Mouse (Mus musculus) myocyte (in vitro differentiated cells): ENCODE measurements around the gene Lysmd3. TPM values are rescaled to one million over a fixed set of nuclear protein-coding genes. Genes with fewer than 3 reads are reported as not detected.
A peak's percentile ranks its signal among the peaks of the same experiment; 100 is the strongest.

Source experiments
- H3K27me3 ChIP-seq: one replicate; pipeline ENCODE4 v1.6.1; 2011; ENCODE audit not compliant: control insufficient read depth, insufficient read depth, insufficient read length
- H3K36me3 ChIP-seq: one replicate; pipeline ENCODE4 v1.6.1; 2011; ENCODE audit not compliant: control insufficient read depth, insufficient read depth
- H3K4me2 ChIP-seq: one replicate; pipeline ENCODE4 v1.6.1; 2011; ENCODE audit warnings: low read depth, control low read depth
- H3K4me3 ChIP-seq: one replicate; pipeline ENCODE4 v1.5.1; 2011; ENCODE audit warnings: mild to moderate bottlenecking, control low read depth, moderate library complexity
- H3K79me2 ChIP-seq: one replicate; pipeline ENCODE4 v1.6.1; 2011; ENCODE audit not compliant: control insufficient read depth, insufficient read depth
- H3ac ChIP-seq: one replicate; pipeline ENCODE4 v1.6.1; 2011; ENCODE audit not compliant: control insufficient read depth, insufficient read length
- CEBPB ChIP-seq: IDR thresholded peaks from 2 replicates; pipeline ENCODE4 v1.6.1; 2011; ENCODE audit warnings: mild to moderate bottlenecking, moderate library complexity; ENCODE audit not compliant: poor library complexity, insufficient read depth, severe bottlenecking
- E2F4 ChIP-seq: IDR thresholded peaks from one replicate; pipeline ENCODE4 v1.6.1; 2011; ENCODE audit warnings: mild to moderate bottlenecking, control low read depth, moderate library complexity; ENCODE audit not compliant: insufficient read depth
- MAX ChIP-seq: IDR thresholded peaks from one replicate; pipeline ENCODE4 v1.6.1; 2011; ENCODE audit warnings: low read depth, mild to moderate bottlenecking, control low read depth
- MYOD1 ChIP-seq, 3 experiments: IDR thresholded peaks; one replicate each; pipeline ENCODE4 v1.6.1; 2011; ENCODE audit warnings: control low read depth in 2 of 3, low read depth in 2 of 3, mild to moderate bottlenecking in 2 of 3, moderate library complexity in 1 of 3; ENCODE audit not compliant: insufficient read length in 2 of 3, control insufficient read depth in 1 of 3
- MYOG ChIP-seq, 3 experiments: IDR thresholded peaks; one replicate each; pipeline ENCODE4 v1.6.1; 2011; ENCODE audit warnings: control low read depth in 2 of 3, low read depth in 2 of 3, mild to moderate bottlenecking in 2 of 3; ENCODE audit not compliant: insufficient read length in 2 of 3, control insufficient read depth in 1 of 3, insufficient read depth in 1 of 3
- POLR2A ChIP-seq: IDR thresholded peaks from one replicate; pipeline ENCODE4 v1.6.1; 2011; ENCODE audit warnings: low read depth, mild to moderate bottlenecking, control low read depth, moderate library complexity; ENCODE audit not compliant: insufficient read length
- POLR2AphosphoS2 ChIP-seq: IDR thresholded peaks from one replicate; pipeline ENCODE4 v1.6.1; 2011; ENCODE audit warnings: low read depth, control low read depth; ENCODE audit not compliant: insufficient read length
- REST ChIP-seq: IDR thresholded peaks from one replicate; pipeline ENCODE4 v1.6.1; 2011; ENCODE audit warnings: mild to moderate bottlenecking, control low read depth, moderate library complexity; ENCODE audit not compliant: insufficient read depth, insufficient read length
- SRF ChIP-seq: IDR thresholded peaks from one replicate; pipeline ENCODE4 v1.6.1; 2011; ENCODE audit warnings: low read depth; ENCODE audit not compliant: control insufficient read depth, insufficient read length
- TCF12 ChIP-seq: IDR thresholded peaks from one replicate; pipeline ENCODE4 v1.6.1; 2011; ENCODE audit warnings: mild to moderate bottlenecking, control low read depth; ENCODE audit not compliant: poor library complexity, insufficient read depth, severe bottlenecking
- TCF3 ChIP-seq: IDR thresholded peaks from one replicate; pipeline ENCODE4 v1.6.1; 2011; ENCODE audit warnings: low read depth, control low read depth; ENCODE audit not compliant: insufficient read length
- USF1 ChIP-seq: IDR thresholded peaks from one replicate; pipeline ENCODE4 v1.6.1; 2011; ENCODE audit warnings: low read depth, mild to moderate bottlenecking, control low read depth, moderate library complexity
- polyA plus RNA-seq: library from polyadenylated mRNA; unstranded; fragments of >200 nt; fragmentation: generic; extraction: Trizol; gene quantifications from one replicate; pipeline ENCODE4 v1.2.1, GENCODE M21; 2012; ENCODE audit warnings: missing spikeins

Gene Lysmd3
- polyA plus RNA-seq, 1 experiment: 4.2 TPM

GRCm38 (mm10) chr13:81667713-81668112 is 10.2 kb downstream of the Lysmd3 start:
- no peak for TF ChIP-seq REST
- no peak for TF ChIP-seq POLR2AphosphoS2
- TF ChIP-seq E2F4: no peak
- TF ChIP-seq MYOG (IDR thresholded peaks at IDR 0.05; ENCODE audit: control insufficient read depth in 1 of 3, insufficient read depth in 1 of 3, insufficient read length in 2 of 3, low read depth in 2 of 3): no peak
- TF ChIP-seq POLR2A: no peak
- no peak for TF ChIP-seq USF1
- no peak for TF ChIP-seq MAX
- TF ChIP-seq TCF3: no peak
- H3K4me2 ChIP-seq: no peak overlapping the region
- H3K4me3 ChIP-seq: no peak overlapping the region
- peaks cover 9% of the 10 kb centered on the region for H3K79me2 ChIP-seq
- H3K36me3 ChIP-seq: peaks cover 50% of the 10 kb centered on the region
- no peak overlapping the region for H3ac ChIP-seq
- H3K27me3 ChIP-seq: no peaks in the 10 kb centered on the region

- no peak for TF ChIP-seq MYOG (IDR thresholded peaks at IDR 0.05; ENCODE audit: control insufficient read depth in 1 of 3, insufficient read depth in 1 of 3, insufficient read length in 2 of 3, low read depth in 2 of 3)
- TF ChIP-seq E2F4: no peak
- no peak overlapping the region for H3K4me2 ChIP-seq
- H3K4me3 ChIP-seq: no peak overlapping the region
- H3K27me3 ChIP-seq: no peaks in the 10 kb centered on the region
- no peak overlapping the region for H3ac ChIP-seq
- peaks cover 47% of the 10 kb centered on the region for H3K36me3 ChIP-seq
- H3K79me2 ChIP-seq: no peaks in the 10 kb centered on the region
Measured at GRCm38 (mm10) chr13:81675333-81675732, 17.9 kb downstream of the Lysmd3 start.

- no peaks in the 10 kb centered on the region for H3K79me2 ChIP-seq
- H3K36me3 ChIP-seq: peaks cover 18% of the 10 kb centered on the region
- no peak for TF ChIP-seq TCF3
- TF ChIP-seq MYOG (IDR thresholded peaks at IDR 0.05; ENCODE audit: control insufficient read depth in 1 of 3, insufficient read depth in 1 of 3, insufficient read length in 2 of 3, low read depth in 2 of 3): no peak
- no peak for TF ChIP-seq POLR2AphosphoS2
- H3K4me2 ChIP-seq: no peak overlapping the region
- no peak overlapping the region for H3K4me3 ChIP-seq
- no peak overlapping the region for H3ac ChIP-seq
- H3K27me3 ChIP-seq: no peaks in the 10 kb centered on the region
Measured at GRCm38 (mm10) chr13:81683107-81683506, 25.6 kb downstream of the Lysmd3 start.

GRCm38 (mm10) chr13:81684258-81684657 is 26.8 kb downstream of the Lysmd3 start:
- Histone ChIP-seq H3K79me2 (no peaks in the 10 kb centered on the region), H3K36me3 (peaks cover 12% of the 10 kb centered on the region), H3ac (no peak overlapping the region), H3K4me3 (no peak overlapping the region), H3K4me2 (peak overlapping the region; percentile 20), H3K27me3 (no peaks in the 10 kb centered on the region)
- no peak for TF ChIP-seq POLR2AphosphoS2
- TF ChIP-seq MAX: no peak
- no peak for TF ChIP-seq REST
- no peak for TF ChIP-seq TCF3
- TF ChIP-seq USF1: no peak
- TF ChIP-seq MYOD1 (IDR thresholded peaks at IDR 0.05; ENCODE audit: control insufficient read depth in 1 of 3, insufficient read length in 2 of 3, low read depth in 2 of 3): no peak
- TF ChIP-seq SRF: no peak
- no peak for TF ChIP-seq E2F4
- no peak for TF ChIP-seq POLR2A
- no peak for TF ChIP-seq CEBPB
- TF ChIP-seq TCF12: no peak

GRCm38 (mm10) chr13:81684884-81685283 is 27.4 kb downstream of the Lysmd3 start:
- H3K4me3 ChIP-seq: no peak overlapping the region
- H3ac ChIP-seq: no peak overlapping the region
- H3K79me2 ChIP-seq: no peaks in the 10 kb centered on the region
- H3K27me3 ChIP-seq: no peaks in the 10 kb centered on the region
- TF ChIP-seq USF1: peak; percentile 9
- no peak for TF ChIP-seq SRF
- H3K4me2 ChIP-seq: peak overlapping the region; percentile 20
- peaks cover 9% of the 10 kb centered on the region for H3K36me3 ChIP-seq

- Histone ChIP-seq H3K4me2 (peak overlapping the region; percentile 50), H3K27me3 (no peaks in the 10 kb centered on the region), H3ac (no peak overlapping the region), H3K79me2 (no peaks in the 10 kb centered on the region), H3K4me3 (no peak overlapping the region), H3K36me3 (no peaks in the 10 kb centered on the region)
- TF ChIP-seq POLR2AphosphoS2: no peak
- TF ChIP-seq USF1: no peak
- TF ChIP-seq CEBPB: no peak
- no peak for TF ChIP-seq MYOD1 (IDR thresholded peaks at IDR 0.05; ENCODE audit: control insufficient read depth in 1 of 3, insufficient read length in 2 of 3, low read depth in 2 of 3)
- no peak for TF ChIP-seq REST
- TF ChIP-seq TCF12: no peak
- TF ChIP-seq TCF3: no peak
- TF ChIP-seq POLR2A: no peak
- TF ChIP-seq E2F4: no peak
- no peak for TF ChIP-seq SRF
- no peak for TF ChIP-seq MYOG (IDR thresholded peaks at IDR 0.05; ENCODE audit: control insufficient read depth in 1 of 3, insufficient read depth in 1 of 3, insufficient read length in 2 of 3, low read depth in 2 of 3)
- TF ChIP-seq MAX: no peak
Measured at GRCm38 (mm10) chr13:81689587-81689986, 32.1 kb downstream of the Lysmd3 start.
